Mouse (Mus musculus): ENCODE measurements around the gene Slc22a20. TPM values are rescaled to one million over a fixed set of nuclear protein-coding genes. Genes with fewer than 3 reads are reported as not detected.

Gene Slc22a20
- polyA plus RNA-seq, 1 experiment from 2014 or later: not detected

GRCm38 (mm10) chr19:5975676-5976075 is 10.3 kb downstream of the Slc22a20 start:
- H3K4me1 ChIP-seq (ENCODE audit: control insufficient read depth, insufficient read depth, low read depth, low read length): no peaks in the 10 kb centered on the region
- H3K9me3 ChIP-seq (ENCODE audit: control insufficient read depth, low read length): no peaks in the 10 kb centered on the region
- ATAC-seq: peak; percentile 98
- 53% methylated on average over 4 of the region's 4 CpGs for WGBS
- no peak overlapping the region for H3K4me3 ChIP-seq (ENCODE audit: low read length)
- no peak overlapping the region for H3K9ac ChIP-seq (ENCODE audit: low read depth, low read length)
- H3K4me2 ChIP-seq (ENCODE audit: low read length): no peak overlapping the region
- H3K27ac ChIP-seq (ENCODE audit: low read depth, low read length): no peak overlapping the region
- H3K27me3 ChIP-seq (replicated peaks; ENCODE audit: control insufficient read depth, insufficient read depth, low read length): no peaks in the 10 kb centered on the region
- no peaks in the 10 kb centered on the region for H3K36me3 ChIP-seq (ENCODE audit: control insufficient read depth, insufficient read depth, low read length)

- no peak overlapping the region for H3K4me3 ChIP-seq (ENCODE audit: low read length)
- H3K27me3 ChIP-seq (replicated peaks; ENCODE audit: control insufficient read depth, insufficient read depth, low read length): no peaks in the 10 kb centered on the region
- WGBS: 74% methylated on average over 4 of the region's 4 CpGs
- H3K27ac ChIP-seq (ENCODE audit: low read depth, low read length): peak overlapping the region; percentile 44; the same call in 1 of the 2 replicates
- H3K9ac ChIP-seq (ENCODE audit: low read depth, low read length): no peak overlapping the region
- no peaks in the 10 kb centered on the region for H3K36me3 ChIP-seq (ENCODE audit: control insufficient read depth, insufficient read depth, low read length)
- no peaks in the 10 kb centered on the region for H3K4me1 ChIP-seq (ENCODE audit: control insufficient read depth, insufficient read depth, low read depth, low read length)
- no peaks in the 10 kb centered on the region for H3K9me3 ChIP-seq (ENCODE audit: control insufficient read depth, low read length)
- no peak overlapping the region for H3K4me2 ChIP-seq (ENCODE audit: low read length)
- ATAC-seq: peak; percentile 73
Measured at GRCm38 (mm10) chr19:5975112-5975511, 10.8 kb downstream of the Slc22a20 start.

- H3K4me1 ChIP-seq (ENCODE audit: control insufficient read depth, insufficient read depth, low read depth, low read length): peaks cover 12% of the 10 kb centered on the region
- H3K27ac ChIP-seq (ENCODE audit: low read depth, low read length): no peak overlapping the region
- no peaks in the 10 kb centered on the region for H3K36me3 ChIP-seq (ENCODE audit: control insufficient read depth, insufficient read depth, low read length)
- H3K27me3 ChIP-seq (replicated peaks; ENCODE audit: control insufficient read depth, insufficient read depth, low read length): no peaks in the 10 kb centered on the region
- no peak overlapping the region for H3K4me2 ChIP-seq (ENCODE audit: low read length)
- no peak overlapping the region for H3K9ac ChIP-seq (ENCODE audit: low read depth, low read length)
- H3K9me3 ChIP-seq (ENCODE audit: control insufficient read depth, low read length): no peaks in the 10 kb centered on the region
- 90% methylated on average over 10 of the region's 10 CpGs for WGBS
- ATAC-seq: no peak
- H3K4me3 ChIP-seq (ENCODE audit: low read length): no peak overlapping the region
Measured at GRCm38 (mm10) chr19:5967664-5968063, 18.3 kb downstream of the Slc22a20 start.

- ATAC-seq: no peak
- Histone ChIP-seq H3K27ac (ENCODE audit: low read depth, low read length) (no peak overlapping the region), H3K4me2 (ENCODE audit: low read length) (no peak overlapping the region), H3K4me1 (ENCODE audit: control insufficient read depth, insufficient read depth, low read depth, low read length) (peaks cover 15% of the 10 kb centered on the region), H3K27me3 (replicated peaks; ENCODE audit: control insufficient read depth, insufficient read depth, low read length) (no peaks in the 10 kb centered on the region), H3K9me3 (ENCODE audit: control insufficient read depth, low read length) (no peaks in the 10 kb centered on the region), H3K4me3 (ENCODE audit: low read length) (no peak overlapping the region), H3K9ac (ENCODE audit: low read depth, low read length) (no peak overlapping the region; the same call in 1 of the 2 replicates), H3K36me3 (ENCODE audit: control insufficient read depth, insufficient read depth, low read length) (no peaks in the 10 kb centered on the region)
- WGBS: 73% methylated on average over 6 of the region's 6 CpGs
Measured at GRCm38 (mm10) chr19:5966786-5967185, 19.2 kb downstream of the Slc22a20 start.

- no peaks in the 10 kb centered on the region for H3K36me3 ChIP-seq (ENCODE audit: control insufficient read depth, insufficient read depth, low read length)
- H3K4me3 ChIP-seq (ENCODE audit: low read length): no peak overlapping the region
- 92% methylated on average over 2 of the region's 2 CpGs for WGBS
- no peaks in the 10 kb centered on the region for H3K27me3 ChIP-seq (replicated peaks; ENCODE audit: control insufficient read depth, insufficient read depth, low read length)
- H3K4me1 ChIP-seq (ENCODE audit: control insufficient read depth, insufficient read depth, low read depth, low read length): peaks cover 15% of the 10 kb centered on the region
- ATAC-seq: no peak
- H3K27ac ChIP-seq (ENCODE audit: low read depth, low read length): no peak overlapping the region
- H3K9me3 ChIP-seq (ENCODE audit: control insufficient read depth, low read length): no peaks in the 10 kb centered on the region
- no peak overlapping the region for H3K4me2 ChIP-seq (ENCODE audit: low read length)
- no peak overlapping the region for H3K9ac ChIP-seq (ENCODE audit: low read depth, low read length)
Measured at GRCm38 (mm10) chr19:5965910-5966309, 20.0 kb downstream of the Slc22a20 start.

GRCm38 (mm10) chr19:5965280-5965679 is 20.7 kb downstream of the Slc22a20 start:
- WGBS: 14% methylated on average over 4 of the region's 4 CpGs
- no peak overlapping the region for H3K27ac ChIP-seq (ENCODE audit: low read depth, low read length)
- no peaks in the 10 kb centered on the region for H3K27me3 ChIP-seq (replicated peaks; ENCODE audit: control insufficient read depth, insufficient read depth, low read length)
- no peak overlapping the region for H3K4me3 ChIP-seq (ENCODE audit: low read length)
- no peaks in the 10 kb centered on the region for H3K9me3 ChIP-seq (ENCODE audit: control insufficient read depth, low read length)
- ATAC-seq: peak; percentile 53; the same call in 1 of the 2 replicates
- H3K9ac ChIP-seq (ENCODE audit: low read depth, low read length): no peak overlapping the region
- peaks cover 15% of the 10 kb centered on the region for H3K4me1 ChIP-seq (ENCODE audit: control insufficient read depth, insufficient read depth, low read depth, low read length)
- H3K4me2 ChIP-seq (ENCODE audit: low read length): no peak overlapping the region
- no peaks in the 10 kb centered on the region for H3K36me3 ChIP-seq (ENCODE audit: control insufficient read depth, insufficient read depth, low read length)

- peaks cover 15% of the 10 kb centered on the region for H3K4me1 ChIP-seq (ENCODE audit: control insufficient read depth, insufficient read depth, low read depth, low read length)
- H3K36me3 ChIP-seq (ENCODE audit: control insufficient read depth, insufficient read depth, low read length): no peaks in the 10 kb centered on the region
- H3K27me3 ChIP-seq (replicated peaks; ENCODE audit: control insufficient read depth, insufficient read depth, low read length): no peaks in the 10 kb centered on the region
- no peak overlapping the region for H3K27ac ChIP-seq (ENCODE audit: low read depth, low read length)
- H3K4me2 ChIP-seq (ENCODE audit: low read length): peak overlapping the region; percentile 98
- ATAC-seq: no peak
- WGBS: 88% methylated on average over 2 of the region's 2 CpGs
- H3K4me3 ChIP-seq (ENCODE audit: low read length): peak overlapping the region; percentile 77
- no peaks in the 10 kb centered on the region for H3K9me3 ChIP-seq (ENCODE audit: control insufficient read depth, low read length)
- peak overlapping the region; percentile 77 for H3K9ac ChIP-seq (ENCODE audit: low read depth, low read length)
Measured at GRCm38 (mm10) chr19:5964804-5965203, 21.1 kb downstream of the Slc22a20 start.

GRCm38 (mm10) chr19:5963883-5964562 is 21.9 kb downstream of the Slc22a20 start, which contains the start of gene Pola2:
Pola2 (minus strand) TSS chr19:5964202.
- peak within 1 kb of the TSS; percentile 77 for H3K4me3 ChIP-seq (ENCODE audit: low read length)
- ATAC-seq: peak; percentile 95
- no peaks in the 10 kb centered on the region for H3K9me3 ChIP-seq (ENCODE audit: control insufficient read depth, low read length)
- H3K9ac ChIP-seq (ENCODE audit: low read depth, low read length): peak within 1 kb of the TSS; percentile 77
- H3K4me1 ChIP-seq (ENCODE audit: control insufficient read depth, insufficient read depth, low read depth, low read length): peaks cover 15% of the 10 kb centered on the region
- H3K36me3 ChIP-seq (ENCODE audit: control insufficient read depth, insufficient read depth, low read length): no peaks in the 10 kb centered on the region
- no peaks in the 10 kb centered on the region for H3K27me3 ChIP-seq (replicated peaks; ENCODE audit: control insufficient read depth, insufficient read depth, low read length)
- WGBS: under 1% methylated on average over 50 of the region's 50 CpGs
- peak within 1 kb of the TSS; percentile 68 for H3K27ac ChIP-seq (ENCODE audit: low read depth, low read length)
- peak within 1 kb of the TSS; percentile 98 for H3K4me2 ChIP-seq (ENCODE audit: low read length)

GRCm38 (mm10) chr19:5962651-5963050 is 23.3 kb downstream of the Slc22a20 start:
- H3K9ac ChIP-seq (ENCODE audit: low read depth, low read length): no peak overlapping the region; the same call in 1 of the 2 replicates
- H3K4me2 ChIP-seq (ENCODE audit: low read length): peak overlapping the region; percentile 98

More at GRCm38 (mm10) chr19:5962651-5963050, 23.3 kb downstream of the Slc22a20 start:
- no peaks in the 10 kb centered on the region for H3K36me3 ChIP-seq (ENCODE audit: control insufficient read depth, insufficient read depth, low read length)
- 35% methylated on average over 1 of the region's 1 CpGs for WGBS
- no peaks in the 10 kb centered on the region for H3K27me3 ChIP-seq (replicated peaks; ENCODE audit: control insufficient read depth, insufficient read depth, low read length)
- no peak overlapping the region for H3K4me3 ChIP-seq (ENCODE audit: low read length)
- H3K4me1 ChIP-seq (ENCODE audit: control insufficient read depth, insufficient read depth, low read depth, low read length): peaks cover 15% of the 10 kb centered on the region
- ATAC-seq: no peak
- no peak overlapping the region for H3K27ac ChIP-seq (ENCODE audit: low read depth, low read length)
- no peaks in the 10 kb centered on the region for H3K9me3 ChIP-seq (ENCODE audit: control insufficient read depth, low read length)
